Mouse (Mus musculus): ENCODE data around the gene Sf3a1.

DNA sequence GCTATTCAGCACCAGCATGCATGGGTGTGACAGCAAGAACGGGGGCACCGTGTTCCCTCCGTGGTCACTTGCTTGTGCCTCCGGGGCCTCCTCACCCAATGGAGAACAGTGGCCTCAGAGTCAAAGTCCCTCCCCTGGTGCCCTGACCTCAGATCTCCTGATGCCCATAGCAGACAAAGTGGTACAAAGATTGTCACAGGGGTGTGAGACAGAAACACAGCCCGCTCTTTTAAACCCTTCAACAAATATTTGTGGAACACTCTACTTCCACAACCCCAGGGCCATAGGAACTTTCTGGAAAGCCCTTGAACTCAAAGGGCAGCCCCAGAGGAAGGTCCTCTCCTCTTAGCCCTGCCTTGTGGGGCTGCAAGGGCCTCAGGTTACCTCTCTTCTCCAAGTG lies 37.9 kb upstream of the Sf3a1 start:
- TF ChIP-seq CTCF (IDR thresholded peaks at IDR 0.05; ENCODE audit: low read depth, low read length) = no peak
- no peak for TF ChIP-seq POLR2A (IDR thresholded peaks at IDR 0.05; ENCODE audit: borderline replicate concordance, low read depth, low read length)
